Comparison of ENCODE assay signal across 8 mouse cellular contexts in the genomic region with DNA sequence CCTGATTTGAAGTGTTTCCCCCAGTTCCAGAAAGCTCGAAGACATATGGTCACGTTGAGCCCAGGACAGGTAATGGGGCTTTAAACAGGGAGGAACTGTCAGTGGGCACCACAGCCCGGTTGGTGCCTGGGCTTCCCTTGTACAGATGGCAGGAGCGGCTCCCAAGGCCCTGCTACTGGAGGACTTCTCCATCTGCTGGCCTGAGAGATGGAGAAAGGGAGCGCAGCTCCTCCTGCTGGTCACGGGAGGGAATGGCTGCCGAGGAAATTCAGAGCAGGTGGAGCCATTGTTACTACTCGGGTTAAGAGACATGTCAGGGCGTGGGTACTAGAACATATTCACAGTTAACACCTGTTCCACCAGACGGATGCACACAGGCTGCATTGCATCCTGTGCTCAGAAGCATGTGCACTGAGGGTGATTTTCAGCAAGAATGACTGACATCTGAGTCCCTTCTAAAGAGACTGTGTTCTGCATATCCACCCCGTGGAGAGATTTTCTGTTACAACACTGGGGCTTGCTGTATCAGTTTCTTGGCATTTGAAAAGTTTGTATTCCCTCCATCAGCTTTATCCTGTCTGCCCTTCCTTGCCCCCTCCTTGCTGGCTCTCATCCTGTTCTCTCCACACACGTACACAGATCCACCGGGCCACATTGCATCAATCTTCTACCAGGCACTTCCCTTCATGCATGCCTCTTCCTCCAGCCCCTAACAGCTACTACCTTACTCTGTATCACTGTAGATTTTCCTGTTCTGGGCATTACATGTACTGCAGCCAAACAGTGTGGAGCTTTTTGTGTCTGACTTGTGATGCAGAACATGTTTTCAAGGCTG. TPM values are rescaled to one million over a fixed set of nuclear protein-coding genes. Genes with fewer than 3 reads are reported as not detected.
DNase-seq lines count a peak whose midpoint lies in the region; ATAC-seq and TF ChIP-seq lines count a peak whose summit lies in the region.

No protein-coding gene starts in this region.

- no peak overlapping the region for H3K27ac ChIP-seq in cerebellum, adult 2 months (ENCODE audit: insufficient read depth, low read length)
- no peak overlapping the region for H3K27ac ChIP-seq in hindbrain, embryonic 13.5 days

- WGBS in cerebellum, adult 2 months, result 28% methylated on average over 13 of the region's 13 CpGs
- WGBS in hindbrain, embryonic 13.5 days, result 33% methylated on average over 13 of the region's 13 CpGs

- TF ChIP-seq POLR2A in cerebellum, adult 2 months (IDR thresholded peaks at IDR 0.05; ENCODE audit: borderline replicate concordance, insufficient read depth, low read length), result no peak

- peak; percentile 99 for TF ChIP-seq CTCF in cerebellum, adult 2 months (IDR thresholded peaks at IDR 0.05; ENCODE audit: borderline replicate concordance, insufficient read depth, low read depth, low read length)

- H3K4me1 ChIP-seq in cerebellum, adult 2 months (ENCODE audit: control insufficient read depth, insufficient read depth, low read length), result no peaks in the 10 kb centered on the region; the same call in 1 of the 2 replicates
- H3K4me1 ChIP-seq in hindbrain, embryonic 13.5 days (replicated peaks), result 0 out of 2 replicates have a peak, but pooled peaks cover 3% of the 10 kb centered on the region

- H3K36me3 ChIP-seq in hindbrain, embryonic 13.5 days, result peaks cover 28% of the 10 kb centered on the region

- 0 out of 2 replicates have a peak overlapping the region, but pooled peaks have one; percentile 24 for H3K9ac ChIP-seq in hindbrain, embryonic 13.5 days

- H3K4me3 ChIP-seq in cerebellum, adult 2 months (replicated peaks; ENCODE audit: insufficient read depth, low read depth, low read length), result no peak overlapping the region
- H3K4me3 ChIP-seq in hindbrain, embryonic 13.5 days, result no peak overlapping the region

- H3K4me2 ChIP-seq in hindbrain, embryonic 13.5 days, result no peak overlapping the region

- H3K9me3 ChIP-seq in hindbrain, embryonic 13.5 days, result no peaks in the 10 kb centered on the region

- peak; percentile 21 for DNase-seq in MEL-GATA-1-ER (ENCODE audit: extremely low read depth, low read depth)
- DNase-seq in cerebellum, adult 2 months, result peak; percentile 85 to 90
- peak; percentile 83 to 85 for DNase-seq in layer of hippocampus, postnatal 14 days (ENCODE audit: low spot score in 2 of 2)
- DNase-seq in lung, postnatal 10 days, result peak; percentile 86
- peak; percentile 88 for DNase-seq in retina, embryonic 14.5 days (ENCODE audit: low spot score)
- peak; percentile 84 to 86 for DNase-seq in thymus, postnatal 36 days

- H3K27me3 ChIP-seq in cerebellum, adult 2 months (ENCODE audit: control insufficient read depth, insufficient read depth, low read length), result no peaks in the 10 kb centered on the region
- no peaks in the 10 kb centered on the region for H3K27me3 ChIP-seq in hindbrain, embryonic 13.5 days

- peak; percentile 95 for ATAC-seq in frontal cortex, adult (ENCODE audit: low TSS enrichment)
- peak; percentile 88 for ATAC-seq in hindbrain, embryonic 13.5 days (ENCODE audit: low FRiP score)

RNA-seq across cellular contexts. Expression of a gene that starts 47.3 kb away (rescaled TPM):
- 5.7 and 6.1 TPM in 2 replicates for polyA plus RNA-seq in cerebellum, adult 2 months (2012; rRNA removed)
- 18.6 and 18.8 TPM in 2 replicates for polyA plus RNA-seq in hindbrain, embryonic 13.5 days (2015; fragmentation: Nextera tagmentation; extraction: Ambion mirVana)
- total RNA-seq in layer of hippocampus, postnatal 14 days (2021), result 1 to 10 TPM; 5.2 to 5.7 TPM

RNA-seq across cellular contexts. Expression of a gene that starts 48.3 kb away (rescaled TPM):
- polyA plus RNA-seq in cerebellum, adult 2 months (2012; rRNA removed), result 56.8 and 57.3 TPM in 2 replicates
- polyA plus RNA-seq in hindbrain, embryonic 13.5 days (2015; fragmentation: Nextera tagmentation; extraction: Ambion mirVana), result 27.1 and 30.8 TPM in 2 replicates
- 10 to 100 TPM; 84.2 to 88.6 TPM for total RNA-seq in layer of hippocampus, postnatal 14 days (2021)

RNA-seq across cellular contexts. Expression of a gene that starts 53.9 kb away (rescaled TPM):
- 1.2 TPM in 2 replicates for polyA plus RNA-seq in cerebellum, adult 2 months (2012; rRNA removed)
- 0.17 and 0.48 TPM in 2 replicates for polyA plus RNA-seq in hindbrain, embryonic 13.5 days (2015; fragmentation: Nextera tagmentation; extraction: Ambion mirVana)
- 1 to 10 TPM; 1.0 to 1.2 TPM for total RNA-seq in layer of hippocampus, postnatal 14 days (2021)

Comparison
In these comparisons a context has a peak if more than half of its experiments do, and no peak if none do; other contexts are left out.
1. DNase-seq: peak in every context shown above with its lines; median percentile 88 in retina, embryonic 14.5 days; 88 in cerebellum, adult 2 months; 86 in lung, postnatal 10 days; 85 in thymus, postnatal 36 days; 84 in layer of hippocampus, postnatal 14 days; 21 in MEL-GATA-1-ER.